Mouse (Mus musculus): ENCODE measurements around the gene Apobec4. TPM values are rescaled to one million over a fixed set of nuclear protein-coding genes. Genes with fewer than 3 reads are reported as not detected.
"Not testable (repeated sequence)": the region's sequence is repeated elsewhere in the genome, so short reads cannot be mapped to it uniquely, and the experiment has no call there.

The Apobec4 gene
- polyA plus RNA-seq, 1 experiment from 2014 or later: not detected

DNA sequence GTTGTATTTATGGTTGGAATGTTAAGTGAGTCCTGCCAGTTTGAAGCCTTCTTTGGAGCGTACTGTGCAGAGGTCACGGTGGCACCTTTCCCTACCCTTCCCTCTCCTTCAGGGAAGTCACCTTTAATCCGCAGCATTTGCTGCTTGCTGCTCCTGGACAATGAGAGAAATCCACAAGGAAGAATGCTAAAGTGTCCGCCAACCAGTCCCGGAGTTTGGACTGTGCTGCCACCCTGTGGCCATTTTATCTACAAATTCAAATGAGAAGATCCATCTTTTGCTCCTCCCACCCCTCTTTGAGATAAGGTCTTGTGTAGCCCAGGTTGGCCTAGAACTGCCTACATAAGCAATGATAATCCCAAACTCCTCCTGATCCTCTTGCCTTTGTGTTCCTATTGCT, 3.9 kb upstream of the Apobec4 start:
- no peaks in the 10 kb centered on the region for H3K9me3 ChIP-seq (ENCODE audit: control insufficient read depth, low read length)
- DNase-seq (ENCODE audit: low spot score) (peak; percentile 82), ATAC-seq (ENCODE audit: insufficient read depth, low FRiP score, low TSS enrichment) (0 out of 2 replicates have a peak, but pooled peaks have one; percentile 48)
- H3K9ac ChIP-seq (ENCODE audit: low read length): no peak overlapping the region
- H3K27me3 ChIP-seq (ENCODE audit: control insufficient read depth, insufficient read depth, low read length): no peaks in the 10 kb centered on the region
- H3K4me2 ChIP-seq (ENCODE audit: low read depth): no peak overlapping the region
- H3K4me3 ChIP-seq (ENCODE audit: low read depth, low read length): no peak overlapping the region
- 10% methylated on average over 5 of the region's 5 CpGs for WGBS
- no peaks in the 10 kb centered on the region for H3K36me3 ChIP-seq (ENCODE audit: control insufficient read depth, insufficient read depth, low read length)
- no peaks in the 10 kb centered on the region for H3K4me1 ChIP-seq (ENCODE audit: control insufficient read depth, insufficient read depth, low read length)
- no peak overlapping the region for H3K27ac ChIP-seq (ENCODE audit: low read depth, low read length)

DNA sequence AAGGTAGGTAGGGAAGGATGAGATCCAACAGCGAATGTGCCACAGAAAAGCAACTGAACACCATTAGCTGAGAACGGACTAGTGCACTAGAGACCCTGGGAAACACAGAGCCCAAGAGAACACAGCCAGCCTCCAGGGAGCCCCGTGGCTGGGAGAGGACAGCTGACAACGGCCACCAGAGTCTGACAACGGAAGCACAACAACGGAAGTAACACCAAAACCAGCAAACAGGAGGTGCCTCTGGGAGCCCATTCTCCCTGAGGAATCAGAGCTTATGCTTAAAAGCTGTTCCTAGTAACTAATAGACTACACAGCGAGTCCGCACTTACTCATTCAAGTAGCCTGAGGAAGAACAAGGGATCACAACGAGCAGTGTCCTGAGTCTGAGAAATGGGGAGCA, 1.1 kb upstream of the Apobec4 start:
- no peak overlapping the region for H3K27ac ChIP-seq (ENCODE audit: low read depth, low read length)
- H3K9ac ChIP-seq (ENCODE audit: low read length): no peak overlapping the region
- H3K36me3 ChIP-seq (ENCODE audit: control insufficient read depth, insufficient read depth, low read length): no peaks in the 10 kb centered on the region
- H3K9me3 ChIP-seq (ENCODE audit: control insufficient read depth, low read length): no peaks in the 10 kb centered on the region
- 79% methylated on average over 9 of the region's 9 CpGs for WGBS
- no peak for ATAC-seq (ENCODE audit: insufficient read depth, low FRiP score, low TSS enrichment)
- no peak for DNase-seq (ENCODE audit: low spot score)
- H3K4me3 ChIP-seq (ENCODE audit: low read depth, low read length): no peak overlapping the region
- no peaks in the 10 kb centered on the region for H3K4me1 ChIP-seq (ENCODE audit: control insufficient read depth, insufficient read depth, low read length)
- no peak overlapping the region for H3K4me2 ChIP-seq (ENCODE audit: low read depth)
- no peaks in the 10 kb centered on the region for H3K27me3 ChIP-seq (ENCODE audit: control insufficient read depth, insufficient read depth, low read length)

DNA sequence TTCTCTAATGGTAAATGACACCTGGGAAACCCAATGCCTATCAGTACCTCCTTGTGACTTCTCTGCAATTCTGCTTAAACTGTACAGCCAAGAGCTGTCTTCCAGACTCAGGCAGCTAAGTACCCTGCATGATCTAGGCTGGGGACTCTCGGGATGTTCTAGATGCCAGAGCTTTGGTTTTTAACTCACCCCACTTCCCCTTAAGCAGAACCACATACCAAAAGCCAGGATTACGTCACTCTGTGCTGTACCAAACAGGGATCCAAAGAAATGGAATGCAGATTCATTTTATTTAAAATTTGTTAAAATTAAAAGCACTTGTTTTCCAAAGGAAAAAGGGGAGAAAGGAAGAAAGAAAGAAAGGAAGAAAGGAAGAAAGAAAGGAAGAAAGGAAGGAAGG, 11.4 kb downstream of the Apobec4 start:
- H3K4me3 ChIP-seq (ENCODE audit: low read depth, low read length): no peak overlapping the region
- DNase-seq (ENCODE audit: low spot score): no peak
- no peaks in the 10 kb centered on the region for H3K27me3 ChIP-seq (ENCODE audit: control insufficient read depth, insufficient read depth, low read length)
- no peak overlapping the region for H3K27ac ChIP-seq (ENCODE audit: low read depth, low read length)
- H3K9ac ChIP-seq (ENCODE audit: low read length): no peak overlapping the region
- H3K4me2 ChIP-seq (ENCODE audit: low read depth): no peak overlapping the region
- no peaks in the 10 kb centered on the region for H3K36me3 ChIP-seq (ENCODE audit: control insufficient read depth, insufficient read depth, low read length)
- no peak for ATAC-seq (ENCODE audit: insufficient read depth, low FRiP score, low TSS enrichment)
- 92% methylated on average over 2 of the region's 2 CpGs for WGBS
- peaks cover 6% of the 10 kb centered on the region; the same call in 1 of the 2 replicates for H3K4me1 ChIP-seq (ENCODE audit: control insufficient read depth, insufficient read depth, low read length)
- H3K9me3 ChIP-seq (ENCODE audit: control insufficient read depth, low read length): no peaks in the 10 kb centered on the region

DNA sequence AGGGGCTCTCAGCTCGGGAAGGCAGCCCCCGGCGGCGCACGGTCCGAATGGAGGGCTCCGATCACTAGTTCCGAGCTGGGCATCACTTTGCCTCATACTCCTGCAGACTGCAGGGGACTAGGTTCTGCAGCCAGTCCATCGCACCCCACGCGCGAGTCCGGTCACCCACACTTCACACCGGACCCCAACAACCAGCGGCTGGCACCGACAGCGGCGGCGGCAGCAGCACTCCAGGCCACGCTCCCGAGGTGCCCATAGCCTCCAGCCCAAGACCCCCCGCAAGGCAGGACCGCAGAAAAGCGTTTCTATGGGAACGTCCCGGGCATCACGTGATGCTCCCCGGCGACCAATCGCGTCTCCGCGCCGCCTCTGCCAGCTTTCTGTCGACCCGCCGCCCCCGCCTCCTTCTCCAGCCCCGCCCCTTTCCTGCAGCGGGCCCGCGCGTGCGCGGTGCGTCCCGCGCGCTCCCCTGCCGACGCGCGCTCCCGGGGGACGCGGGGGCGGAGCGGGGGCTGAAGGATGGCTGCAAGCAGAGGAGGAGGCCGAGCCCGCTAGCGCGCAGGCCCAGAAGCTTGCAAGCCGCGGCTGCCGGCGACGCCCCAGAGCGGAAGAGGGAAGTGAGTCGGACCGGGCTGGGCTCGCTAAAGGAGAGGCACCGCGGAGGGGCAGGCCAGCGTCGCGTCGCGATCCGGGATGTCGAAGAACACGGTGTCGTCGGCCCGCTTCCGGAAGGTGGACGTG, 15.9 kb downstream of the Apobec4 start, which contains the start of the genes Rgl1 and Arpc5:
Gene Rgl1, minus strand, starts transcription at position 320 of the 741 bp plus-strand sequence.
Gene Arpc5, plus strand, starts transcription at position 511 of the 741 bp plus-strand sequence.
- Histone ChIP-seq H3K9ac (ENCODE audit: low read length) (peak within 1 kb of the TSS; percentile 85), H3K4me1 (ENCODE audit: control insufficient read depth, insufficient read depth, low read length) (peaks cover 6% of the 10 kb centered on the region; the same call in 1 of the 2 replicates), H3K27ac (ENCODE audit: low read depth, low read length) (peak within 1 kb of the TSS; percentile 78), H3K4me3 (ENCODE audit: low read depth, low read length) (peak within 1 kb of the TSS; percentile 93), H3K36me3 (ENCODE audit: control insufficient read depth, insufficient read depth, low read length) (no peaks in the 10 kb centered on the region), H3K9me3 (ENCODE audit: control insufficient read depth, low read length) (no peaks in the 10 kb centered on the region), H3K27me3 (ENCODE audit: control insufficient read depth, insufficient read depth, low read length) (no peaks in the 10 kb centered on the region), H3K4me2 (ENCODE audit: low read depth) (peak within 1 kb of the TSS; percentile 90)
- peak; percentile 99 for DNase-seq (ENCODE audit: low spot score)
- ATAC-seq (ENCODE audit: insufficient read depth, low FRiP score, low TSS enrichment): peak; percentile 95
- WGBS: under 1% methylated on average over 85 of the region's 86 CpGs

DNA sequence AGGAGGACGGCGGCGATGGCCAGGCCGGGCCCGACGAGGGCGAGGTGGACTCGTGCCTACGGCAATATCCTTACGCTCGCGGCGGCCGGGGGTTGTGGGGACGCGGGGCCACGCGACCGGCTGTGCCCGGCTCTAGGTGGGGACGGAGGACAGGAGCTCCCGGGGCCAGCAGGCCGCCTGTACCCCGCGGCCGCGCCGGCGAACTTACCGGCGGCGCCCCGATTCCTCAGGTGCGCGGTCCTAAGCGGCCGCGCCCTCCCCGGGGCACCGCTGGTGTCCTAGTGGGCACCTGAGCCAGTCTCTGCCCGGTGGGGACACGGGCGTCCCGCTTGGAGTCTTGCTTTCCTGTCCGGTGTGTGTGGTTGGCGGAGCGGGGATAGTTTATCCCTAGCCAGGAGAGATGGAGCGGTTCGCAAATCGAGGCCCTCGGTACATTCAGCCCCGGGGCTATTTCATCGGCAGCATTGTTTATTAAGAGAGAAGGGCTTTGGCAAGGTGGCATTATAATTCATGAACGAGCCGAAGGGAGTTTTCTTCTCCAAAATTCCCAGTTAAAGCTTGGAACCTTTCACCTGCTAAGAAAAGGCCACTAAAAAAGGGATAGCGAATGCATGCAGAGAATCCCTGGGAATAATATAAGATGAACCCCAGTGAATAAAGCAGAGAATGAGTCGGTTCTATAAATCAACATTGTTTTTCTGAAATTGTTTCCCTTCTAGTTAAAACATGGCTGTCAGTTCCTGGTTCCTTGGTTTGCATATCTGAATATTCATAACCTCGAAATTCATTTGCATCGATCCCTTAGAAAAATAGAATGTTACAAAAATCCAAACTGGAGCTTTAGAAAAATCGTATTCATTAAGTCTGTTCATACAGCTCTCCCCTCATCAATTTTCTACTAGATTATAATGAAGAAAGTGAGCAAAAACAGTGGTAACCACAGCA, 16.7 kb downstream of the Apobec4 start:
- Histone ChIP-seq H3K36me3 (ENCODE audit: control insufficient read depth, insufficient read depth, low read length) (no peaks in the 10 kb centered on the region), H3K4me3 (ENCODE audit: low read depth, low read length) (peak overlapping the region; percentile 93), H3K27ac (ENCODE audit: low read depth, low read length) (peak overlapping the region; percentile 78), H3K9ac (ENCODE audit: low read length) (peak overlapping the region; percentile 85), H3K4me2 (ENCODE audit: low read depth) (peak overlapping the region; percentile 78), H3K9me3 (ENCODE audit: control insufficient read depth, low read length) (no peaks in the 10 kb centered on the region), H3K4me1 (ENCODE audit: control insufficient read depth, insufficient read depth, low read length) (peaks cover 6% of the 10 kb centered on the region; the same call in 1 of the 2 replicates), H3K27me3 (ENCODE audit: control insufficient read depth, insufficient read depth, low read length) (no peaks in the 10 kb centered on the region)
- peak; percentile 67 for ATAC-seq (ENCODE audit: insufficient read depth, low FRiP score, low TSS enrichment)
- DNase-seq (ENCODE audit: low spot score): peak; percentile 41
- WGBS: 1% methylated on average over 58 of the region's 60 CpGs

DNA sequence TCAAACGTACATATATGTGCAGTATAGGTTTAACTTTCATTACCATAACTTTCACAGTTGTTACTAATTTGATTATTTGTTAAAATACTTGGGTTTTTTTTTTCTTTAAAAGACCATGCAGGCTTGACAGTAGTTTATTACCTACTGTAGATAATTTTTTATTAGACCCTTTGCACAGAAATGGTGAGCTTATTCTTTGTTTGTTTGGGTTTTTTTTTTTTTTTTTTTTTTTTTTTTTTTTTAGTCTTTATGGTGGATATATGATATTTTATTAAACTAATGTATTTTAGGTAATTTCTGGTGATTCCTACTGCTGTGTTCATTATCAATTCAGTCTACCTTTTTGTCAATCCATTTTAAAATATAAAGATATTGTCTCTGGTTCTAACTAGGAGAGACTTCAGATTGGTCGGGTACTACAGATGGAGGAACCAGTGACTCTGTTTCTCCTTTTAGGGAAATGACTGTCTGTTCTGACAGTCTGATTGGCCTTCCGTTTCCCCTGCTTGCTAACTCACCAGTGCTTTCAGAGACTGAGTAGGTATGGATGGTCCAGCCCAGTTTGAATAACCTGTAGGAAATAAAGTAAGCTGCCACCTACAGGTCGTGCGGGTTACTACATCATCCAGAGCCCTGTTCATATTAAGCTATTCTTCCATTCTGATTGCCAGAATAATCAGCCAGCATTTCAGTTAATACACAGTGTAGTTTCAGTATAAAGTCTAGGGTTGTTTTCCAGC, 17.6 kb downstream of the Apobec4 start:
- Histone ChIP-seq H3K27me3 (ENCODE audit: control insufficient read depth, insufficient read depth, low read length) (no peaks in the 10 kb centered on the region), H3K27ac (ENCODE audit: low read depth, low read length) (no peak overlapping the region), H3K36me3 (ENCODE audit: control insufficient read depth, insufficient read depth, low read length) (no peaks in the 10 kb centered on the region; the same call in 1 of the 2 replicates), H3K4me2 (ENCODE audit: low read depth) (peak overlapping the region; percentile 78), H3K4me1 (ENCODE audit: control insufficient read depth, insufficient read depth, low read length) (peaks cover 6% of the 10 kb centered on the region; the same call in 1 of the 2 replicates), H3K9ac (ENCODE audit: low read length) (no peak overlapping the region), H3K9me3 (ENCODE audit: control insufficient read depth, low read length) (no peaks in the 10 kb centered on the region), H3K4me3 (ENCODE audit: low read depth, low read length) (peak overlapping the region; percentile 93)
- 8% methylated on average over 5 of the region's 5 CpGs for WGBS
- DNase-seq (ENCODE audit: low spot score) (peak; percentile 79), ATAC-seq (ENCODE audit: insufficient read depth, low FRiP score, low TSS enrichment) (0 out of 2 replicates have a peak, but pooled peaks have one; percentile 18)

DNA sequence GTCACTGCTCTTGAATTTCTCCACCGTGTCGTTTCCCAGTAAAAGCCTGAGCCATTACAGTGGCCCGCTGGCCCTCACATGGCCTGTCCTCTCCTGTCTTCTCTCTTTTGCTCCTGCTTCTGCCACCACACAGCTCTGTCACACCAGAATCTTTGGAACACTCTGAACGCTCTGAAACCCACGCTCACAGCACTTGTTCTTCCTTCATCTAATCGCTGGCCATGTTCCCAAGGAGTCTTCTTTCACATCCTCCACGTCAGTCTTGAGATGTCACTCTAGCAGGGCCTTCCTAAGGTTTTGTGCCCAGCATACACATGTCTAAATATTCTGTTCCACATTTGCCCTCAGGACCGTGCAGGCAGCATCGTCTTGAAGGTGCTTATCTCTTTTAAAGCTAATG, 20.7 kb downstream of the Apobec4 start:
- Histone ChIP-seq H3K4me1 (ENCODE audit: control insufficient read depth, insufficient read depth, low read length) (no peaks in the 10 kb centered on the region; the same call in 1 of the 2 replicates), H3K4me3 (ENCODE audit: low read depth, low read length) (no peak overlapping the region), H3K4me2 (ENCODE audit: low read depth) (no peak overlapping the region), H3K36me3 (ENCODE audit: control insufficient read depth, insufficient read depth, low read length) (no peaks in the 10 kb centered on the region; the same call in none of the 2 replicates), H3K9me3 (ENCODE audit: control insufficient read depth, low read length) (no peaks in the 10 kb centered on the region), H3K27me3 (ENCODE audit: control insufficient read depth, insufficient read depth, low read length) (no peaks in the 10 kb centered on the region), H3K27ac (ENCODE audit: low read depth, low read length) (no peak overlapping the region), H3K9ac (ENCODE audit: low read length) (no peak overlapping the region)
- ATAC-seq (ENCODE audit: insufficient read depth, low FRiP score, low TSS enrichment): no peak
- 91% methylated on average over 9 of the region's 9 CpGs for WGBS
- no peak for DNase-seq (ENCODE audit: low spot score)

DNA sequence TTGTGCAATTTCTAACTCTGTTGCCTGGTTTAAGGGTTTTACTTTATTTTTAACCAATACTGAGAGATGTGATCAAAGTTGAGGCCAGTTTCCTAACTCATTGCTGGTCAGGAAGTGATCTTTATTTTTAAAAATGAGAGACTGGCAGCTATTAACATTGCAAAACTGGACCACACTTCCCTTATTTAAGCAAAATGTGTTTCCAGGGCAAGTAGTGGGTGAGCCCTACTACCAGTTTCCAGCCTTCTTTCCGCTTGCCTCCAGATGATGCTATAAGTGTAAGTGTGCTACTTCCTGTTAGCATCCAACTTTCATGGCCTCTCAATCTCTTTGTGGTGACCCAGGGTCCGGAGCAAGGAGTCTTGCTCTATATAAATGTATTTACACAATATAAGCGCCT, 24.2 kb downstream of the Apobec4 start:
- not testable (repeated sequence) for H3K27me3 ChIP-seq (ENCODE audit: control insufficient read depth, insufficient read depth, low read length); H3K9me3 ChIP-seq (ENCODE audit: control insufficient read depth, low read length); H3K4me3 ChIP-seq (ENCODE audit: low read depth, low read length); H3K4me1 ChIP-seq (ENCODE audit: control insufficient read depth, insufficient read depth, low read length); H3K9ac ChIP-seq (ENCODE audit: low read length); ATAC-seq (ENCODE audit: insufficient read depth, low FRiP score, low TSS enrichment); H3K27ac ChIP-seq (ENCODE audit: low read depth, low read length); H3K4me2 ChIP-seq (ENCODE audit: low read depth); H3K36me3 ChIP-seq (ENCODE audit: control insufficient read depth, insufficient read depth, low read length); DNase-seq (ENCODE audit: low spot score)
- WGBS: 99% methylated on average over 3 of the region's 3 CpGs

All from neural tube, embryonic 11.5 days (tissue).